Mouse (Mus musculus): ENCODE measurements around the gene Tmem135.
"Not testable (repeated sequence)": the region's sequence is repeated elsewhere in the genome, so short reads cannot be mapped to it uniquely, and the experiment has no call there.

GRCm38 (mm10) chr7:89270438-89270837, 133.6 kb downstream of the Tmem135 start:
- not testable (repeated sequence) for TF ChIP-seq CTCF (IDR thresholded peaks at IDR 0.05); POLR2A (IDR thresholded peaks at IDR 0.05; ENCODE audit: insufficient read depth, low read depth, low read length); EP300 (IDR thresholded peaks at IDR 0.05; ENCODE audit: insufficient read depth, low read depth, low read length)

Measured in heart, adult 2 months (tissue).